Mouse (Mus musculus) stomach, embryonic 16.5 days (tissue): ENCODE results near the gene Ccdc172. TPM values are rescaled to one million over a fixed set of nuclear protein-coding genes. Genes with fewer than 3 reads are reported as not detected.

Experiments
- ATAC-seq: fragments of 200-750 bp; cut with Nextera tagmentation; 2 replicates; pipeline ENCODE4 v1.8.0; 2017; ENCODE audit warnings: moderate number of reproducible peaks, moderate TSS enrichment; ENCODE audit not compliant: insufficient read depth, low FRiP score
- H3K27ac ChIP-seq: fragments of 300-500 bp; sonication (generic); 2 replicates; pipeline ENCODE4 v1.5.1; 2014; ENCODE audit warnings: low read length
- H3K27me3 ChIP-seq: fragments of 300-500 bp; sonication (generic); 2 replicates; pipeline ENCODE4 v1.6.1; 2014; ENCODE audit warnings: low read length, control low read depth, mixed read lengths; ENCODE audit not compliant: control insufficient read depth, insufficient read depth
- H3K36me3 ChIP-seq: fragments of 300-500 bp; sonication (generic); 2 replicates; pipeline ENCODE4 v1.6.1; 2014; ENCODE audit warnings: low read length; ENCODE audit not compliant: control insufficient read depth, insufficient read depth
- H3K4me1 ChIP-seq: fragments of 300-500 bp; sonication (generic); 2 replicates; pipeline ENCODE4 v1.6.1; 2014; ENCODE audit warnings: low read length, control low read depth, mixed read lengths; ENCODE audit not compliant: control insufficient read depth, insufficient read depth
- H3K4me2 ChIP-seq: fragments of 300-500 bp; sonication (generic); 2 replicates; pipeline ENCODE4 v1.6.1; 2014; ENCODE audit warnings: low read depth, low read length, mixed read lengths
- H3K4me3 ChIP-seq: fragments of 300-500 bp; sonication (generic); replicated peaks from 2 replicates; pipeline ENCODE4 v1.5.1; 2014; ENCODE audit warnings: mild to moderate bottlenecking, low read length
- H3K9ac ChIP-seq: fragments of 300-500 bp; sonication (generic); 2 replicates; pipeline ENCODE4 v1.6.1; 2014; ENCODE audit warnings: low read length
- H3K9me3 ChIP-seq: fragments of 300-500 bp; sonication (generic); replicated peaks from 2 replicates; pipeline ENCODE4 v1.6.1; 2016; ENCODE audit warnings: low read length, control low read depth; ENCODE audit not compliant: control insufficient read depth
- WGBS: fragments of 180-500 bp; shearing (Covaris S2); extraction: QIAGEN DNeasy Blood & Tissue Kit; methylation state at CpG from one replicate; pipeline ENCODE4 v1.1.7; 2014; 5-methylcytosine and 5-hydroxymethylcytosine counted together
- polyA plus RNA-seq: library from polyadenylated mRNA; unstranded; fragments of >200 nt; fragmentation: Nextera tagmentation; extraction: Ambion mirVana; gene quantifications from 2 replicates; pipeline ENCODE4 v1.2.1, GENCODE M21; 2015

Gene Ccdc172
- polyA plus RNA-seq, 1 experiment from 2014 or later = not detected

DNA sequence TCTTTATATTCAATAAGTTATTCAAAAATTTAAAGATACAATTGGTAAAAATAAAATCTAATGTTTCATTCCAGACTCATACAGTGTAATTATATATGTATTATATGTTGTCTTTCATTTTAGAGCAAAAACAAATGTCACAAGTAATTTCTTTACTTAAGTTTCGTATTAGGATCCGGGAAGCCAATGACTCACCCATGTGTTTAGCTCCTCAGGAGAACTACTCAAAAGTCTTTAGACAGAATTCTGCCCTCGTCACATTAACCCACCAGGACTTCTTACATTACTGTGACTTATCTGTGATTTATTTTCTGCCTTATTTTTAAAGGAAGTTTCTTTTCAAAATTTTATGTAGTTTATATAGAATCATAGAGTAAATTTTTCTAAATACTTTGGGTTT lies 39.1 kb downstream of the Ccdc172 start:
- Histone ChIP-seq H3K36me3 (no peaks in the 10 kb centered on the region), H3K4me1 (no peaks in the 10 kb centered on the region), H3K4me2 (no peak overlapping the region), H3K9ac (no peak overlapping the region), H3K27ac (no peak overlapping the region), H3K4me3 (no peak overlapping the region), H3K27me3 (no peaks in the 10 kb centered on the region), H3K9me3 (no peaks in the 10 kb centered on the region)
- ATAC-seq = no peak
- 65% methylated on average over 3 of the region's 3 CpGs for WGBS

GRCm38 (mm10) chr19:58554974-58555373 lies 43.2 kb downstream of the Ccdc172 start:
- Histone ChIP-seq H3K36me3 (no peaks in the 10 kb centered on the region), H3K4me3 (no peak overlapping the region), H3K4me1 (no peaks in the 10 kb centered on the region), H3K9me3 (no peaks in the 10 kb centered on the region), H3K27me3 (no peaks in the 10 kb centered on the region), H3K4me2 (no peak overlapping the region), H3K27ac (no peak overlapping the region), H3K9ac (no peak overlapping the region)
- no peak for ATAC-seq
- 59% methylated on average over 2 of the region's 2 CpGs for WGBS

GRCm38 (mm10) chr19:58558352-58558751 lies 46.6 kb downstream of the Ccdc172 start:
- Histone ChIP-seq H3K9me3 (no peaks in the 10 kb centered on the region), H3K4me1 (no peaks in the 10 kb centered on the region), H3K9ac (no peak overlapping the region), H3K4me2 (no peak overlapping the region), H3K36me3 (no peaks in the 10 kb centered on the region), H3K27me3 (no peaks in the 10 kb centered on the region), H3K4me3 (no peak overlapping the region), H3K27ac (no peak overlapping the region)
- no peak for ATAC-seq
- 45% methylated on average over 5 of the region's 5 CpGs for WGBS

GRCm38 (mm10) chr19:58562301-58562815 lies 50.6 kb downstream of the Ccdc172 start:
- H3K9ac ChIP-seq = no peak overlapping the region
- no peaks in the 10 kb centered on the region for H3K9me3 ChIP-seq
- H3K27ac ChIP-seq = no peak overlapping the region
- H3K27me3 ChIP-seq = no peaks in the 10 kb centered on the region
- no peaks in the 10 kb centered on the region for H3K4me1 ChIP-seq
- H3K36me3 ChIP-seq = no peaks in the 10 kb centered on the region
- H3K4me3 ChIP-seq = no peak overlapping the region
- no peak overlapping the region for H3K4me2 ChIP-seq
- no peak for ATAC-seq
- WGBS = 92% methylated on average over 7 of the region's 7 CpGs

GRCm38 (mm10) chr19:58571566-58571965 lies 59.8 kb downstream of the Ccdc172 start:
- Histone ChIP-seq H3K4me3 (no peak overlapping the region), H3K9me3 (no peaks in the 10 kb centered on the region), H3K36me3 (no peaks in the 10 kb centered on the region), H3K27me3 (no peaks in the 10 kb centered on the region), H3K4me2 (no peak overlapping the region), H3K4me1 (no peaks in the 10 kb centered on the region), H3K27ac (no peak overlapping the region), H3K9ac (no peak overlapping the region)
- ATAC-seq = no peak
- 84% methylated on average over 2 of the region's 2 CpGs for WGBS

DNA sequence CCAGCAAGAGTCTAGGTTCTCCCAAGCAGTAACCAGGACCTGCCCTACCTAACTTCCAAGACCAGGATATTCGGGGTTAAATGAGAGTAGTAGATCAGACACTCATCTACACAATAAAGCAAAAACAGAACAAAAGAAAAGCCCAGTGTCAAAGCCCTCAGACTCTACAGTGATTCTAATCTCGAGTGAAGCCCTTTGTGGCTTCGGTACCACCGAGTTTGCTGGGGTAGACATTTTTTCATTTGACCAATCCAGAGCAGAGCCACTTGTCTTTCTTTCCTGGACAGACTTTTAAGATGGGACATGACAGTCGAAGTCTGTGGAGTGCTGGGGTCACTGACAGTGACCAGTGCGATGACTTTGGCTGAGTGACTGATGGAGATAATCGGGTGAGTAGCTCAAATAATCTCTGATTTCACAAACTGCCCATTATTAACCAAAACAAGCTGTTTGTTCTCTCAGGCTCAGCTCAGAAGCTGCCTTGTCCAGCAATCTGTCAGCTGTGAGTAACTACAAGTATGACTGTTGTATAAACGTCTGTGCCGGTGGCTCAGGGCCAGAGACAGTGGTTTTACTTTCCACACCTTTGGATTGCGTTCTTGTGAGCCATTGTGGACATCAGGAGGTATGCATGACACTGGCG lies 60.8 kb downstream of the Ccdc172 start:
- H3K4me2 ChIP-seq = no peak overlapping the region
- H3K27me3 ChIP-seq = no peaks in the 10 kb centered on the region
- H3K4me3 ChIP-seq = no peak overlapping the region
- ATAC-seq = no peak
- WGBS = 41% methylated on average over 11 of the region's 11 CpGs
- no peaks in the 10 kb centered on the region for H3K36me3 ChIP-seq
- no peak overlapping the region for H3K9ac ChIP-seq
- no peak overlapping the region for H3K27ac ChIP-seq
- H3K4me1 ChIP-seq = no peaks in the 10 kb centered on the region
- H3K9me3 ChIP-seq = no peaks in the 10 kb centered on the region

DNA sequence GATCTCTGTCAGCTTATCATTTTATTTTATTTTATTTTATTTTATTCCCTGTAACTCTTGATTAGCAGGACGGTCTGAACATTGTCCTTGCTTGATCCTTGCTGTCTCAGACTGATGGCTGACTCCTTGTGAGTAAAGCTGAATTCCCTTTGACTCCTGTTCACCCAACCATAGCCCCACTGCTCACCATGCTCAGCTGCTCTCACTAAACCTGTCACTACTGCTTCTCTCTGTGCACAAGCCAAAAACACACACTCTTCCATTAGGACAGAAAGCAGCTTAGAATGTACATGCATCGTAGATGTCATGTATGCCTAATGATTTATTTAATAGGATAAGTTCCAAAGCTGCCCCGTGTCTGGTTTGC lies 61.3 kb downstream of the Ccdc172 start:
- no peak overlapping the region for H3K4me3 ChIP-seq
- H3K4me1 ChIP-seq = no peaks in the 10 kb centered on the region
- no peak overlapping the region for H3K4me2 ChIP-seq
- no peak overlapping the region for H3K27ac ChIP-seq
- no peak for ATAC-seq
- no peak overlapping the region for H3K9ac ChIP-seq
- no peaks in the 10 kb centered on the region for H3K9me3 ChIP-seq
- H3K36me3 ChIP-seq = no peaks in the 10 kb centered on the region
- 69% methylated on average over 3 of the region's 3 CpGs for WGBS
- H3K27me3 ChIP-seq = no peaks in the 10 kb centered on the region

DNA sequence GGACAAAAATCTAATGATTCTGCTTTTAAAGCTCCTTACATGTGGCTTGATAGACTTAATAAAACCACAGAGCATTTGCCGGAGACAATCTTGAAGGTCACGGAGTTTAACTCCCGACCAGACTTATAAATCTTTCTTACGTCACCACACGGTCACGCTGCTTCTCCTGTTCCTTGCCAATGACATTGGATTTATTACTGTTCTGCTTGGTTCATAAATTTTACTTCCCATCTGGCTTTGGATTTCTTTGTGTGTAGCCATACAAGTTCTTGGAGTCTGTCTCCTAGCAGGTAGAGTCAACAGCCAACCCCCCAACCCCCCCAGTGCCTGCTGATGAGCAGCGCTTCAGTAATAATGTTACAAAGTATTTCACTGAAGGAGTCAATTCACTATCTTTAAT lies 70.2 kb downstream of the Ccdc172 start:
- Histone ChIP-seq H3K4me1 (no peaks in the 10 kb centered on the region), H3K4me2 (no peak overlapping the region), H3K27me3 (no peaks in the 10 kb centered on the region), H3K9ac (no peak overlapping the region), H3K4me3 (no peak overlapping the region), H3K9me3 (no peaks in the 10 kb centered on the region), H3K36me3 (no peaks in the 10 kb centered on the region), H3K27ac (no peak overlapping the region)
- 54% methylated on average over 7 of the region's 7 CpGs for WGBS
- no peak for ATAC-seq

GRCm38 (mm10) chr19:58582956-58583355 lies 71.2 kb downstream of the Ccdc172 start:
- ATAC-seq = no peak
- WGBS = 90% methylated on average over 5 of the region's 5 CpGs

More at GRCm38 (mm10) chr19:58582956-58583355, 71.2 kb downstream of the Ccdc172 start:
- Histone ChIP-seq H3K27me3 (no peaks in the 10 kb centered on the region), H3K4me3 (no peak overlapping the region), H3K4me2 (no peak overlapping the region), H3K36me3 (no peaks in the 10 kb centered on the region), H3K9me3 (no peaks in the 10 kb centered on the region), H3K9ac (no peak overlapping the region), H3K27ac (no peak overlapping the region), H3K4me1 (no peaks in the 10 kb centered on the region)
